Mouse (Mus musculus) liver, embryonic 14.5 days (tissue): ENCODE measurements around the gene Crybb2.

Experiments
- CTCF ChIP-seq: IDR thresholded peaks from 2 replicates; pipeline ENCODE4 v1.5.1; 2016; ENCODE audit warnings: antibody characterized with exemption, low read depth, control low read depth
- EP300 ChIP-seq: IDR thresholded peaks from 2 replicates; pipeline ENCODE4 v1.6.1; 2016; ENCODE audit warnings: antibody characterized with exemption, low read depth

DNA sequence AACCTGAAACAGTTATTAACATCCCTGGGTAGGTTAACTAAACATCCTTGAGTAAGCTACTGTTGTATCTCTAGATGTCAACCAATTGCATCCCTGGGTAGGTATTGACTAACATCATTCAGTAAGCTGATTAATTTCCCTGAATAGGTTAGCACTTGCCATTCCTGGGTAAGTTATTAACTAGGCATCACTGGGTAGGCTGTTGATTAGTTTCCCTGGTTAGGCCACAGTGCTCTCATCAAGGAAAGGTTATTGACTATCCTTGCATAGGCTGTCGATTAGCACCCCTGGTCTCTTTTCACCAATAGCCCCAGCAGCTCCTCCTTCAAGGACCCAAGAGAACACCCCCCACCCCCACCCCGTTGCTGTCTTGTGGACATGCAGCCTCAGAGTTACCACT, 16.0 kb upstream of the Crybb2 start:
- no peak for TF ChIP-seq CTCF
- TF ChIP-seq EP300: no peak
